Mouse (Mus musculus): ENCODE measurements around the gene 1700025C18Rik.

The 1700025C18Rik gene

DNA sequence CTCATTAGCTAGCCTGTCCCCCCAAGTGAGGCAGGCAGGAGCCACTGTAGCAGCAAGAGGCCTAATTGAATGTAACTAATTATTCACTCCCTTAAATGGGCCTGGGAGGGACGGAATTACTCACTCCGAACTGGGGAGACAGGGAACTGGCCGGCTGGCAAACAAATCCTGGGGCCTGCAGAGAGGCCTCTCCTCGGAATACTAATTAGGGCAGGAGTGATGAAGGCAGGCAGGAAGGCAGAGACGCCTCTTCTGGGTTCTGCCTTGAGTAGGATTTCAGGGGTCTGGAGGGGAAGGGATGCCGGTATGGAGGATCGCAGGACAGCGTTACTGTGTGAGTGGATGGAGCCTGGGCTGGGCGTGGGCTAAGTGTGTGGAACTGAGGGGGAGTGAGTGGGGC is 13.5 kb downstream of the 1700025C18Rik start:
- DNase-seq (ENCODE audit: low spot score): no peak

DNA sequence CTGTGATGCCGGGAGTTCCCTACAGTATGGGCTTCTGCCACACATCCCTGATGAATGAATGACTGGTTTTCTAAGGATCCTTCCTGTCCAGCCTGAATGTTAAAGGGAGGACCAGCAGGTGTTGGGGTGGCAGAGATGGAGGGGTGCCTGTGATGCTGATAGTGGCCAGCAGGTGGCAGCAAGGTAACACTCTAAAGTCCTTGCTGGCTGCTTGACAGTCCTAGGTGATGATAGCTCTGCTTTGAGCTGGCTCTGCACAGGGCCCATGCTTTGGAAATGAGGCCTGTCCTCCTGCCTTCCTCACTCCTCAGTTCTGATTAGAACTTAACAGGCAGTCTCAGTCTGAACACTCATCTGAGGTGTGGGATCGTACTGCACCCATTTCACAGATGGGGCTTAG is 15.6 kb downstream of the 1700025C18Rik start:
- DNase-seq (ENCODE audit: low spot score): peak; percentile 30

GRCm38 (mm10) chr2:165074081-165074884 is 16.3 kb downstream of the 1700025C18Rik start:
- DNase-seq (ENCODE audit: low spot score): no peak

DNA sequence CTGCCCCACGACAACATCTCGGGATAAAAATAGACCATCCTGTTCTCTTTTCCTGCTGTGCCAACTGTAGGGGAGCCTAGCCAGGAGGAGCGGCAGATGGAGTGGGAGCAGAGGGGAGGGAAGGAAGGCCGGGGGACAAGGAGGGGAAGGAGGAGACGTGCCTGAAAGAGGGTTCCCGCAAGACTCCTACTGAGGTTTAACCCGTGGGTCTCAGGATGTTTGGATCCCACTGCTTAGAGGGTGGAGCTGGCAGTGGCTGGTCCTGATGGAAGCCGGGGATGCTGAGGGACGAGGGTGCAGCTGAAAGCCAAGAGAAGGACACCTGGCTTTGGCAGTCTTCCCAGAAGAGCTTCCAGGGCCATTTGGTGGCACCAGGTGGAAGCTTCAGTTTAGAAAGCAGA is 17.2 kb downstream of the 1700025C18Rik start:
- DNase-seq (ENCODE audit: low spot score): no peak

GRCm38 (mm10) chr2:165070096-165070816 is 20.3 kb downstream of the 1700025C18Rik start:
- no peak for DNase-seq (ENCODE audit: low spot score)

DNA sequence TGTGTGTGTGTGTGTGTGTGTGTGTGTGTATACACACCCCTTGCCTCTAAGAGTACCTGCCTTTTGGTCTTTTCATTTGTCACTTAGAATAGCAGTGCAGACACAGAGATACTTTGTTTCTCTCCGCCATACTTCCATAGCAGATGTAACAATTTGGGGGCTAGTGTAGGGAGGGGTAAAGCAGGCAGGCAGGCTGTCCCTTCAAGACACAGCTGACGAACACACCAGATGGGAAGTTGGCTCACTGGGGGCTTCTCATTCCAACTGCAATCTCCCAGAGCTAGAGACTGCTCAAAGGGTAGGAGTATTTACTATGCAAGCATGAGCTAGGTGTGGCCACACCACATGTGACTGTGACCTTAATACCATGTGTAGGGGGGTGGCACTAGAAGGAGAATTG is 21.7 kb downstream of the 1700025C18Rik start:
- no peak for DNase-seq (ENCODE audit: low spot score)

DNA sequence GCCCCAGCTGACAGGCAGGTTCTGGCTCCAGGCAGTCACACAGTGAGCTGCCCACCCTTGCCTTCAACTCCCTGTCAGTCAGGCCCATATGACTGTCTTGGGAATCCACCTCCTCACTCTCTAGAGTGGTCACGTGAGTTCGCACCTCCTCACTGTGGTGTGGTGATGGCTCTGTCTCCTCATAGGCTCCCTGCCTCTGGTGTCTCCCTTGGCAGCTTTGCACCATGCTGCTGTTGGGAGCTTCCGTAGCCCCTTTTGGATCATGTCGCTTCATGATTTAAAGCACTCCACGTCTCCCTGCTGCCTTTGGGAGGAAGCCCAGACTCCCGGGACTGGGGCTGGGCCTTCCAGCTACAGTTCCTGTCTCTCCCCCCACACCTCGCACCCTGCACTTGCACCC is 26.1 kb downstream of the 1700025C18Rik start:
- no peak for DNase-seq (ENCODE audit: low spot score)

GRCm38 (mm10) chr2:165061638-165062433 is 28.7 kb downstream of the 1700025C18Rik start:
- no peak for DNase-seq (ENCODE audit: low spot score)

DNA sequence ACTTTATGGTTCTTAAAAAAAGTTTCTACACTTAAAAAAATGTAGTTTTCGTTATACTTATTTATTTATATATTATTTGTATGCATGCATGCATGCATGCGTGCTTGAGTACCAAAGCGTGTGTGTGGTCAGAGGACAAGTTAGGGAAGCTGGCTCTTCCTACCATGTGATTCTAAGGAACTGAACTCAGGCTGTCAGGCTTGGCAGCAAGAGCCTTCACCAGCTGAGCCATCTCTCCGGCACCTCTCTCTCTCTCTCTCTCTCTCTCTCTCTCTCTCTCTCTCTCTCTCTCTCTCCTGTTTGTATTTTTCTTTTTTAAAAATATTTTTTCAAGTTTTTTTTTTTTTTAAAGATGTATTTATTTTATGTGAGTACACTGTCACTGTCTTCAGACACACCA is 30.6 kb downstream of the 1700025C18Rik start:
- DNase-seq (ENCODE audit: low spot score): no peak

DNA sequence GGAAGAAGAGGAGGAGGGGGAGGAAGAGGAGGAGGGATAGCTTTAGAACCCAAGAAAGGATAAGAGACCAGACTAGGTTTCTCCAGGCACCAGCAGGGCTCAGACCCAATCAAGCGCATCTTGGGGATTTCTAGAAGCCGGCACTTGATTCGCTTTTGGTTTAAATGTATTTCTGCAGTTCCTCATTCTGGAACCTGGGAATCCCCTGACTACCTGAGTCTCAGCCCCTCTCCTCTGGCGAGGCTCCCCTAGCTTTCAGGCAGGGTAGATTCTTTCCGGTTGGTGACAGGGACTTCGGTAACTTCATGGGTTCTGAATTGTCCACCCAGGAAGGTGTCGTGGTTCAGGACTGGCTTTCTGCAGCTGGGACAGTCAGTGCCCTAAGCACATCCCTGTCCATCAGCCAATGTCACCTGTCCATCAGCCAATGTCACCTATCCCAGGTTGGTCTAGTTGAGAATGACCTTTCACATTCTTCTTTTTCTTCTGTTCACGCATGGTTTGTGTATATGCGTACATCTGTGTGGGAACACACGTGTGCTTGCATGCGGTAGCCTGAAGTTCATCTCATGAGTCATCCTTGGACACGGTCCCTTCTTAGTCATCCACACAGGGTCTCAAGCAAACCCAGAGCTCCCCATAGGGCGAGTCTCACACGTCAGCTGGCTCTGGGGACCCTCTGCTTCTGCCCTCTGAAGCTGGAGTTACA is 34.0 kb downstream of the 1700025C18Rik start:
- DNase-seq (ENCODE audit: low spot score): no peak

DNA sequence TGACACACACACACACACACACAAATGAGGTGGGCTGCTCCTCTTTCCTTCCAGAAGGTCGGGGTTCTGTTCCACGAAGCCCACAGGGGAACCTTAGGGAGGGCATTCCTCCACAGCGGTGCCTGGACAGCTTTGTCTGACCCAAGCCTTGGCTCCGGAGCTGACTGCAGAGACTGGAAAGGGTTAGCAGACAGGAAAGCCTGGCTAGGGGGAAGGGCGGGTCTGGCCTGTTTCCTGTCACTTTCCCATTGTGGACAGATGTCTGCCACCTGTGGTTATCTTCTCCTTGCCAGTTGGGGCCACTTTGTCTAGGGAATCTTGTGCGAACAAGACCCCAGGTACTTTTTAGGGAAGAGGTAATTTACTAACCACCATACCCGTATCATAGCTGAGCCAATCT is 34.6 kb downstream of the 1700025C18Rik start:
- no peak for DNase-seq (ENCODE audit: low spot score)

- no peak for DNase-seq (ENCODE audit: low spot score)
These were observed 35.4 kb downstream of the 1700025C18Rik start, which contains the start of gene Cd40 for GRCm38 (mm10) chr2:165054888-165055852. Gene Cd40 (plus strand): TSS chr2:165055627.

DNA sequence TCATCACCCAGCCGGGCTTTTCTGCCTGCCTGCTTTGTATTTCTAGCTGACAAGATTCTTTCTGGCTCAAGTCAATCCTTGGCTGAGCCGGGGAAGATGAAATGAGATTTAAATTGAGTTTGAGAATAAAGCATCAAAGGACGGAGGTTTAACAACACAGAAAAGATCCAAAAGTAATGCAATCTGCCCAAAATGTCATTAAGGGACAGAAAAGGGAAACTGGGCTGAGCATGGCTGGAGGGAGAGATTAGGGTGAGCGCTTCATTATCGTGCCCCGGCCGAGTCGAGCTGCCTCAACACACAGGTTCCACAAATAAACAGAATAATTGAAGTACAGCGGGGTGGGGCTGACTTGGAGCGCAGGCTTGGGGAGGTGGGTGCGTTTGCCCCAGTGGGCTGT is 39.0 kb downstream of the 1700025C18Rik start:
- no peak for DNase-seq (ENCODE audit: low spot score)

DNA sequence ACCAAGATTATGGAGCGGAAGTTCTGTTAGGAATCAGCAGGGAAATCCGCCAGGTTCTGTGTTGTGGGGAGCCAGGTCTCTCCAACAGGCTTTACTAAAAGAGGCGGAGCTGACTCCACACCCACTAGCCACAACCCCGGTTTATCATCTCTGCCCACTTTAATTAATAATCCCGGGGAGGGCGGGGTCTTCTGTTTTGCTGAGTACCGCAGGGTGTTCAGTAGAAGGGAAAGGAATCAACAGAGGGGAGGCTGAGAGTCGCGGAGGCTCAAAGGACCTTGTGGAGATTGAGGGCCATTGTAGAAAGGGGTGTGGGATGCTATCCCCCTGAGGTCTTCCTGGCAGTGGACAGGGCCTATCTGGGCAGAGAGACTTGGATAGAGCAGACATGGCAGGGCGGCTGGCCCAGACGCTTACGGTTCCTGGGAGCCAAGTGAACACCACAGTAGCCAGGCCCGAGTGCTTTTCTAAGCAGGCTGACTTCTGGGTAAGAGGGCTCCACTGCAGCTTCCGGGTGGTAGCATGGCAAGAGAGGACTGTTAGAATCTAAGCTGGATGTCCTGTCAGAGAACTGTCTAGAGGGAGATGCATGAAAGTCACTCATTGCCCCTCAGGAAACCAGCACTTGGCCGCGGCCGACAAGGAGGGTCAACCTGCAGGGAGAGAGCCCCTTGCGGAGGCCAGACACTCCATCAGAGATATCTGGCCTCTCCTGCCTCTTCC is 39.6 kb downstream of the 1700025C18Rik start:
- no peak for DNase-seq (ENCODE audit: low spot score)

- no peak for DNase-seq (ENCODE audit: low spot score)
These were observed 41.5 kb downstream of the 1700025C18Rik start for GRCm38 (mm10) chr2:165049044-165049443.

GRCm38 (mm10) chr2:165043729-165044128 is 46.8 kb downstream of the 1700025C18Rik start:
- DNase-seq (ENCODE audit: low spot score): no peak

DNA sequence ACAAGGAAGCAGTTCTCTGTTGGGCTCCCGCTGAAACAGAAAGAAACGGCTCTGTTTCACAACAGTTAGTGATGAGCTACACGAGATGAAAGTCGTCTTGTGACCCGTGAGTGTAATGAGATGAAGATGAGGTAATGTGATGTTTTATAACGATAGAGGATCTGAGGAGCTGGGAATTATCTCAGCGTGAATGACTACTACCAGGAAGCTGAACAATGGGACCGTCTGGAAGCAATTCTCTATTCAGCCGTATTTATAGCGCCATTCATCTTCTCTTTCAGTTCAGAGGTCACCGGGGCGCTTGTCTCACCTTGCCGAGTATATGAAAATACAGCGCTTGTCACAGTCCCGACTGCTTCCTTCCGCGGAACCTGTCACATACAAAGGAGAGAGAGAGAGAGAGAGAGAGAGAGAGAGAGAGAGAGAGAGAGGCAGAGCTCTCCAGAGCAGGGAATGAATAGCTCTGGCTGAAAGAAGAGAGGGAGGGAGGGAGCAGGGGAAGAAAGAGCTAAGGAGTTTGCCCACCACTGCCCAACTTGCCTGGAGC is 47.4 kb downstream of the 1700025C18Rik start:
- DNase-seq (ENCODE audit: low spot score): no peak

DNA sequence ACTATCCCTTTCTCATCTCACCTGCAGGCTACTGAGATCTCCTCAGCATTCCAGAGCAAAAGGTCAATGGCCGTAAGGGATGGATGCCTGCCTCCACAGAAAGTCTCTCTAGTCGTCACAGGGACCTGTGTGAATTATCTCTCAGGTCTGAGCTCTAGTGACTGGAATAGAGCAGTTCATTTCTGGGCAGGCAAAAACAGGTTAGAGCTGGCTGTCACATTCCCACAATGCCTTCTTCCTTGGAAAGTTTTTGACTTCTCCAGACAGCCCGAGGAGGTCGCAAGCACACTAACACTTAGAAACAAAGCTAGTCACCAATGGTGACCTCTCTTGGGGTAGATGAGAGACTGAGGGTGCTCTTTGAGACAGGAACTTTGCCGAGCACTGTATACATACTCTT is 48.4 kb downstream of the 1700025C18Rik start:
- no peak for DNase-seq (ENCODE audit: low spot score)

GRCm38 (mm10) chr2:165037415-165037814 is 53.1 kb downstream of the 1700025C18Rik start:
- no peak for DNase-seq (ENCODE audit: low spot score)

GRCm38 (mm10) chr2:165035058-165035431 is 55.5 kb downstream of the 1700025C18Rik start:
- DNase-seq (ENCODE audit: low spot score): no peak

All from urinary bladder, postnatal 10 days (tissue).